Mouse (Mus musculus): ENCODE data around the gene Tmigd1. TPM values are rescaled to one million over a fixed set of nuclear protein-coding genes. Genes with fewer than 3 reads are reported as not detected.

The Tmigd1 gene
- polyA plus RNA-seq (2014; fragmentation: Illumina TruSeq; extraction: RNeasy Lipid Tissue Mini Kit (QIAGEN cat#74804); ENCODE audit: insufficient read depth, low read depth, low replicate concordance) = 0.58 TPM

DNA sequence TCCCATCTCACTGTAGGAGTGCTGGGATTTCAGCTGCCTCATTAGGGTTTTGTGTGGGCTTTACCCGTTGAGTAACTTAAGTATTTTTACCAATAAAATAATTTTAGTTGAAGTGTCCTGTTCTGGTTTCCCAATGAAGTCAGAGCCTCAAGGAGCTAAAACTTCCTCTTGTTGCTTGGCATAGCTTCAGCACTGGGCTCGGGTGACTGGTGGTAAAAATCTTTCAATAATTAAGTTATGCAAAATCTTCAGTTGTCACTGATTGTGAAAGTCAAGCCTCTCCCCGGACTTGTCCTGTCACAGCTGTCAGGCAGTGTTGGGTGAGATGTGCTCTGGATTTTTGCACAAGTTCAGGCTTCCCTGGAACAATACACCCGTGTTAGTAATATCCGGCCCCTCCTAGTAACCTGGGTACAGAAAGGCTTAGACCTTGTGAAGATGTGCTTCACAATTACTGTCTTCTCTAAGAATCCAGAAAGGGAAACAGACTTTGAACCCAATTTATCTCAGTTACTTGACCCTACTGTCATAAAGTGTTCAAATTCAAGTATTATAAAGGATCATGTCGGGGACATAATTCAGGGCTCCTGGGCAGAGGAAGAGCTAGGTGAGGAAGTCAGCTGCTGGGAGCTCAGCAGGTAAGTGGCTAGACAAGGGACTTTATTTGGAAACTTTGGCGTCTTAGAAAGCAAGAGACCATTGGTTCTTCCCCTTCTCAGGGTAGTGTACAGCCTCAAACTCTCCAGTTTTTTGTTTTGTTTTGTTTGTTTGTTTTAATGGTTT is at the start of gene Tmigd1:
Tmigd1 (plus strand) TSS at position 581 of the 783 bp plus-strand sequence.

DNA sequence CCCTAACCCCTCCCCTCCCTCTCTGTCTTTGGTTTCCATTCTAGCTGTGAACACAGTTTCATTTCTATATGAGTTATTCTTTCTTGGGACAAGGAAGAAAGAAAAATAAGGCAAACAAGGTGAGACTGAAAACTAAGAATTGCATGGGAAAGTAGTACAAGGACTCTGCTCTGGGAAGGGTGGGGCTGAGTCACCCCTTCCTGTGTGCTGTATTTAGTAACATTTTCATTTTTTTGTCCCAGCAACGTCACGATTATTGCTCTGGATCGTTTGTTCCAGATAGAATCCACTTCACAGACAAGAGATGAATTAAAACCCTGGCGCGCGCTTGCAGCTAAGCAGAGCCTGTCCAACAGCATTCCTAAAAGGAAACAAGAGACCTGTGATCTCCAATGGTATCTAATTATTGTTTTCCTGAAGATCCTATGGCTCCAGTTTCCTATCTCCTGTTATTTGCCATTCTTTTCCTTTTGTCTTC is 22.8 kb downstream of the Tmigd1 start, which contains the start of gene Blmh:
Blmh (plus strand) TSS at position 51 of the 478 bp plus-strand sequence.

Other genes starting within 250 kb of the Tmigd1 start
- gene Bhlha9, start 229.7 kb upstream of the Tmigd1 start, polyA plus RNA-seq (2014; fragmentation: Illumina TruSeq; extraction: RNeasy Lipid Tissue Mini Kit (QIAGEN cat#74804); ENCODE audit: insufficient read depth, low read depth, low replicate concordance) = not detected
- gene Trarg1, start 222.4 kb upstream of the Tmigd1 start, polyA plus RNA-seq (2014; fragmentation: Illumina TruSeq; extraction: RNeasy Lipid Tissue Mini Kit (QIAGEN cat#74804); ENCODE audit: insufficient read depth, low read depth, low replicate concordance) = 6.4 TPM
- 12.2 TPM for gene Gosr1, start 138.6 kb upstream of the Tmigd1 start, polyA plus RNA-seq (2014; fragmentation: Illumina TruSeq; extraction: RNeasy Lipid Tissue Mini Kit (QIAGEN cat#74804); ENCODE audit: insufficient read depth, low read depth, low replicate concordance)
- gene Cpd, start 55.1 kb upstream of the Tmigd1 start, polyA plus RNA-seq (2014; fragmentation: Illumina TruSeq; extraction: RNeasy Lipid Tissue Mini Kit (QIAGEN cat#74804); ENCODE audit: insufficient read depth, low read depth, low replicate concordance) = 22.7 TPM
- gene Blmh, start 22.6 kb downstream of the Tmigd1 start, polyA plus RNA-seq (2014; fragmentation: Illumina TruSeq; extraction: RNeasy Lipid Tissue Mini Kit (QIAGEN cat#74804); ENCODE audit: insufficient read depth, low read depth, low replicate concordance) = 29.5 TPM
- gene Slc6a4, start 96.4 kb downstream of the Tmigd1 start, polyA plus RNA-seq (2014; fragmentation: Illumina TruSeq; extraction: RNeasy Lipid Tissue Mini Kit (QIAGEN cat#74804); ENCODE audit: insufficient read depth, low read depth, low replicate concordance) = 2.1 TPM
- gene Nsrp1, start 176.3 kb downstream of the Tmigd1 start, polyA plus RNA-seq (2014; fragmentation: Illumina TruSeq; extraction: RNeasy Lipid Tissue Mini Kit (QIAGEN cat#74804); ENCODE audit: insufficient read depth, low read depth, low replicate concordance) = 7.6 TPM

Data from lung, adult 10 weeks (tissue).